Mouse (Mus musculus): Measurements from ENCODE around the gene Rps8.

- no peak for TF ChIP-seq ZNF384 (IDR thresholded peaks at IDR 0.05; ENCODE audit: low read depth, low read length)
- no peak for TF ChIP-seq MYC (IDR thresholded peaks at IDR 0.05; ENCODE audit: low read depth, low read length)
- no peak for TF ChIP-seq JUND (conservative IDR thresholded peaks at IDR 0.05; ENCODE audit: low read depth, low read length)
- no peak; the same call in 1 of the 2 replicates for TF ChIP-seq POLR2A (IDR thresholded peaks at IDR 0.05; ENCODE audit: low read depth, low read length)
- TF ChIP-seq MAZ (IDR thresholded peaks at IDR 0.05; ENCODE audit: low read depth, low read length), result no peak
- no peak for TF ChIP-seq NRF1 (IDR thresholded peaks at IDR 0.05; ENCODE audit: low read depth, low read length)
- no peak for TF ChIP-seq ZC3H11A (IDR thresholded peaks at IDR 0.05; ENCODE audit: low read depth, low read length)
- no peak for TF ChIP-seq GABPA (IDR thresholded peaks at IDR 0.05; ENCODE audit: insufficient replicate concordance, low read depth, low read length)
- TF ChIP-seq CTCF (conservative IDR thresholded peaks at IDR 0.05 in 1 of 2, IDR thresholded peaks at IDR 0.05 in 1 of 2; ENCODE audit: low read depth in 2 of 2, low read length in 2 of 2), result no peak
- no peak for TF ChIP-seq EP300 (IDR thresholded peaks at IDR 0.05; ENCODE audit: low read length)
These were observed 7.2 kb downstream of the Rps8 start for GRCm38 (mm10) chr4:117148815-117149214.
